29 mouse cellular contexts compared by ENCODE assay signal in genomic region chr8:83587644-83588043, GRCm38 (mm10). TPM values are rescaled to one million over a fixed set of nuclear protein-coding genes. Genes with fewer than 3 reads are reported as not detected.
DNase-seq lines count a peak whose midpoint lies in the region; ATAC-seq and TF ChIP-seq lines count a peak whose summit lies in the region.
"Had no signal": no experiment of that assay in that cellular context is flagged by ENCODE, and none has a peak within 500 bp of the region (broad histone marks: within the 10 kb centered on the region; RNA-seq: fewer than 3 reads in every experiment).

No protein-coding gene starts in this region.

- no peak for ATAC-seq in heart, embryonic 11.5 days (replicated peaks; ENCODE audit: insufficient number of reproducible peaks, low FRiP score, low TSS enrichment)
- ATAC-seq in hindbrain, postnatal 0 days, result no peak
- no peak for ATAC-seq in hindbrain, embryonic 14.5 days (ENCODE audit: low FRiP score)
- 0 out of 2 replicates have a peak, but pooled peaks have one; percentile 7 for ATAC-seq in liver, embryonic 16.5 days (ENCODE audit: low read depth)
- ATAC-seq in liver, embryonic 12.5 days, result no peak
- ATAC-seq in midbrain, embryonic 14.5 days (ENCODE audit: low FRiP score, low TSS enrichment), result no peak
- ATAC-seq: forebrain, embryonic 14.5 days had no signal

- no peak overlapping the region for H3K27ac ChIP-seq in heart, embryonic 11.5 days (ENCODE audit: low read depth, low read length)
- no peak overlapping the region for H3K27ac ChIP-seq in heart, embryonic 10.5 days
- H3K27ac ChIP-seq in hindbrain, postnatal 0 days, result no peak overlapping the region
- H3K27ac ChIP-seq in hindbrain, embryonic 14.5 days, result no peak overlapping the region
- no peak overlapping the region for H3K27ac ChIP-seq in liver, embryonic 16.5 days (ENCODE audit: low read length)
- H3K27ac ChIP-seq in liver, embryonic 12.5 days, result no peak overlapping the region
- H3K27ac ChIP-seq in midbrain, embryonic 14.5 days (replicated peaks; ENCODE audit: low read depth, low read length), result no peak overlapping the region
- no peak overlapping the region for H3K27ac ChIP-seq in midbrain, embryonic 10.5 days (replicated peaks)
- H3K27ac ChIP-seq: embryonic facial prominence, embryonic 13.5 days; embryonic facial prominence, embryonic 15.5 days; forebrain, embryonic 10.5 days; forebrain, embryonic 12.5 days had no signal

- 0 out of 2 replicates have a peak overlapping the region, but pooled peaks have one; percentile 8 for H3K9ac ChIP-seq in heart, embryonic 11.5 days (ENCODE audit: low read depth, low read length)
- H3K9ac ChIP-seq in hindbrain, postnatal 0 days (replicated peaks; ENCODE audit: low read length), result no peak overlapping the region
- H3K9ac ChIP-seq in hindbrain, embryonic 14.5 days, result no peak overlapping the region
- no peak overlapping the region for H3K9ac ChIP-seq in liver, embryonic 16.5 days (ENCODE audit: low read depth, low read length)
- no peak overlapping the region for H3K9ac ChIP-seq in liver, embryonic 12.5 days
- no peak overlapping the region for H3K9ac ChIP-seq in midbrain, embryonic 14.5 days (replicated peaks; ENCODE audit: low read length)
- H3K9ac ChIP-seq: embryonic facial prominence, embryonic 13.5 days; embryonic facial prominence, embryonic 15.5 days; forebrain, embryonic 12.5 days had no signal

- no peak overlapping the region for H3K4me2 ChIP-seq in heart, embryonic 11.5 days
- H3K4me2 ChIP-seq in hindbrain, postnatal 0 days (ENCODE audit: low read depth, low read length), result 0 out of 2 replicates have a peak overlapping the region, but pooled peaks have one; percentile 21
- H3K4me2 ChIP-seq in hindbrain, embryonic 14.5 days (replicated peaks), result no peak overlapping the region
- no peak overlapping the region for H3K4me2 ChIP-seq in liver, embryonic 16.5 days (ENCODE audit: low read depth, low read length)
- no peak overlapping the region for H3K4me2 ChIP-seq in liver, embryonic 12.5 days
- H3K4me2 ChIP-seq in midbrain, embryonic 14.5 days (ENCODE audit: low read length), result peak overlapping the region; percentile 1; the same call in 1 of the 2 replicates
- H3K4me2 ChIP-seq: embryonic facial prominence, embryonic 13.5 days; embryonic facial prominence, embryonic 15.5 days; forebrain, embryonic 12.5 days had no signal

- no peak overlapping the region for H3K4me3 ChIP-seq in heart, embryonic 11.5 days (ENCODE audit: low read depth, low read length)
- no peak overlapping the region for H3K4me3 ChIP-seq in heart, embryonic 10.5 days
- no peak overlapping the region for H3K4me3 ChIP-seq in hindbrain, postnatal 0 days (ENCODE audit: low read length)
- H3K4me3 ChIP-seq in hindbrain, embryonic 14.5 days (replicated peaks; ENCODE audit: low read length), result no peak overlapping the region
- H3K4me3 ChIP-seq in liver, embryonic 16.5 days (ENCODE audit: low read depth, low read length), result no peak overlapping the region
- no peak overlapping the region for H3K4me3 ChIP-seq in liver, embryonic 12.5 days
- H3K4me3 ChIP-seq in midbrain, embryonic 14.5 days (replicated peaks; ENCODE audit: low read depth, low read length), result no peak overlapping the region
- no peak overlapping the region for H3K4me3 ChIP-seq in midbrain, embryonic 10.5 days
- H3K4me3 ChIP-seq: embryonic facial prominence, embryonic 13.5 days; embryonic facial prominence, embryonic 15.5 days; erythroblast, embryonic 14.5 days; forebrain, embryonic 10.5 days; forebrain, embryonic 12.5 days had no signal

- DNase-seq in heart, embryonic 10.5 days (ENCODE audit: low spot score), result no peak
- no peak for DNase-seq in hindbrain, postnatal 0 days (ENCODE audit: low spot score)
- DNase-seq in hindbrain, embryonic 14.5 days (ENCODE audit: low spot score), result no peak
- no peak for DNase-seq in midbrain, embryonic 14.5 days
- no peak for DNase-seq in midbrain, embryonic 10.5 days (ENCODE audit: low spot score)
- DNase-seq: adrenal gland, adult 2 months; adrenal gland, postnatal 10 days; cerebellum, adult 11 months; cerebellum, adult 8-10 months; cerebellum, adult 9-11 months; cerebellum, postnatal 14 days; cerebellum, postnatal 36 days; embryo, embryonic 11 days had no signal

- WGBS in heart, embryonic 11.5 days (ENCODE audit: insufficient replicate concordance), result 73% methylated on average over 6 of the region's 6 CpGs
- 80% methylated on average over 6 of the region's 6 CpGs for WGBS in heart, embryonic 10.5 days
- 90% methylated on average over 6 of the region's 6 CpGs for WGBS in hindbrain, postnatal 0 days
- 94% methylated on average over 6 of the region's 6 CpGs for WGBS in hindbrain, embryonic 14.5 days
- WGBS in liver, embryonic 16.5 days (ENCODE audit: insufficient replicate concordance), result 72% methylated on average over 6 of the region's 6 CpGs
- 76% methylated on average over 6 of the region's 6 CpGs for WGBS in liver, embryonic 12.5 days (ENCODE audit: insufficient replicate concordance)
- 93% methylated on average over 6 of the region's 6 CpGs for WGBS in midbrain, embryonic 14.5 days
- WGBS in midbrain, embryonic 10.5 days, result 83% methylated on average over 6 of the region's 6 CpGs

- TF ChIP-seq CTCF in hindbrain, postnatal 0 days (IDR thresholded peaks at IDR 0.05; ENCODE audit: low read depth), result no peak

- no peaks in the 10 kb centered on the region for H3K27me3 ChIP-seq in heart, embryonic 11.5 days (ENCODE audit: control insufficient read depth, insufficient read depth, low read length)
- H3K27me3 ChIP-seq in heart, embryonic 10.5 days (ENCODE audit: insufficient read depth, poor library complexity, severe bottlenecking), result no peaks in the 10 kb centered on the region
- H3K27me3 ChIP-seq in hindbrain, postnatal 0 days (ENCODE audit: insufficient read depth, low read length), result no peaks in the 10 kb centered on the region
- no peaks in the 10 kb centered on the region for H3K27me3 ChIP-seq in hindbrain, embryonic 14.5 days (ENCODE audit: control insufficient read depth, insufficient read depth, low read length)
- H3K27me3 ChIP-seq in liver, embryonic 16.5 days (ENCODE audit: control insufficient read depth, insufficient read depth, low read depth, low read length), result no peaks in the 10 kb centered on the region
- no peaks in the 10 kb centered on the region for H3K27me3 ChIP-seq in liver, embryonic 12.5 days (replicated peaks)
- no peaks in the 10 kb centered on the region for H3K27me3 ChIP-seq in midbrain, embryonic 14.5 days (ENCODE audit: control insufficient read depth, insufficient read depth, low read length)
- no peaks in the 10 kb centered on the region for H3K27me3 ChIP-seq in midbrain, embryonic 10.5 days (ENCODE audit: low read depth, poor library complexity, severe bottlenecking)
- H3K27me3 ChIP-seq: embryonic facial prominence, embryonic 13.5 days; embryonic facial prominence, embryonic 15.5 days; forebrain, embryonic 12.5 days had no signal

- H3K36me3 ChIP-seq in heart, embryonic 11.5 days (ENCODE audit: control insufficient read depth, insufficient read depth, low read length), result no peaks in the 10 kb centered on the region
- H3K36me3 ChIP-seq in heart, embryonic 10.5 days, result peaks cover 53% of the 10 kb centered on the region
- H3K36me3 ChIP-seq in hindbrain, postnatal 0 days (ENCODE audit: insufficient read depth, low read length), result no peaks in the 10 kb centered on the region; the same call in 1 of the 2 replicates
- H3K36me3 ChIP-seq in hindbrain, embryonic 14.5 days (replicated peaks; ENCODE audit: control insufficient read depth, insufficient read depth), result peaks cover 24% of the 10 kb centered on the region
- H3K36me3 ChIP-seq in liver, embryonic 16.5 days (ENCODE audit: control insufficient read depth, insufficient read depth), result no peaks in the 10 kb centered on the region; the same call in 1 of the 2 replicates
- peaks cover 69% of the 10 kb centered on the region for H3K36me3 ChIP-seq in liver, embryonic 12.5 days
- peaks cover 35% of the 10 kb centered on the region for H3K36me3 ChIP-seq in midbrain, embryonic 14.5 days (ENCODE audit: control insufficient read depth, insufficient read depth, low read length)
- H3K36me3 ChIP-seq in midbrain, embryonic 10.5 days, result peaks cover 93% of the 10 kb centered on the region

- peaks cover 15% of the 10 kb centered on the region for H3K4me1 ChIP-seq in heart, embryonic 11.5 days (ENCODE audit: control insufficient read depth, insufficient read depth, low read length)
- peaks cover 18% of the 10 kb centered on the region for H3K4me1 ChIP-seq in heart, embryonic 10.5 days
- H3K4me1 ChIP-seq in hindbrain, postnatal 0 days (ENCODE audit: insufficient read depth, low read length), result peaks cover 18% of the 10 kb centered on the region
- peaks cover 37% of the 10 kb centered on the region for H3K4me1 ChIP-seq in hindbrain, embryonic 14.5 days (replicated peaks; ENCODE audit: control insufficient read depth, insufficient read depth, low read length)
- peaks cover 15% of the 10 kb centered on the region for H3K4me1 ChIP-seq in liver, embryonic 16.5 days (ENCODE audit: control insufficient read depth, low read depth, low read length)
- peaks cover 43% of the 10 kb centered on the region for H3K4me1 ChIP-seq in liver, embryonic 12.5 days
- peaks cover 35% of the 10 kb centered on the region for H3K4me1 ChIP-seq in midbrain, embryonic 14.5 days (ENCODE audit: control insufficient read depth, insufficient read depth, low read length)
- peaks cover 24% of the 10 kb centered on the region for H3K4me1 ChIP-seq in midbrain, embryonic 10.5 days

- no peaks in the 10 kb centered on the region for H3K9me3 ChIP-seq in heart, embryonic 11.5 days (replicated peaks; ENCODE audit: control insufficient read depth, low read length)
- no peaks in the 10 kb centered on the region for H3K9me3 ChIP-seq in heart, embryonic 10.5 days
- H3K9me3 ChIP-seq in hindbrain, postnatal 0 days (ENCODE audit: low read length), result no peaks in the 10 kb centered on the region
- H3K9me3 ChIP-seq in hindbrain, embryonic 14.5 days (ENCODE audit: control insufficient read depth, low read length), result no peaks in the 10 kb centered on the region
- no peaks in the 10 kb centered on the region for H3K9me3 ChIP-seq in liver, embryonic 16.5 days (replicated peaks; ENCODE audit: control insufficient read depth, low read length)
- H3K9me3 ChIP-seq in liver, embryonic 12.5 days (replicated peaks), result no peaks in the 10 kb centered on the region
- no peaks in the 10 kb centered on the region for H3K9me3 ChIP-seq in midbrain, embryonic 14.5 days (ENCODE audit: control insufficient read depth, low read length)
- H3K9me3 ChIP-seq in midbrain, embryonic 10.5 days (replicated peaks), result no peaks in the 10 kb centered on the region
- H3K9me3 ChIP-seq: embryonic facial prominence, embryonic 13.5 days; embryonic facial prominence, embryonic 15.5 days; forebrain, embryonic 10.5 days; forebrain, embryonic 12.5 days had no signal

RNA-seq across cellular contexts. Expression of gene Tecr, which starts 20.1 kb away (rescaled TPM):
- 531 and 534 TPM in 2 replicates for polyA plus RNA-seq in heart, embryonic 11.5 days (2014; fragmentation: Nextera tagmentation; extraction: Ambion mirVana)
- polyA plus RNA-seq in heart, embryonic 10.5 days (2016; fragmentation: Nextera tagmentation; extraction: Ambion mirVana), result 568 and 608 TPM in 2 replicates
- total RNA-seq in hindbrain, postnatal 0 days (2014; rRNA removed), result 1,283 and 1,409 TPM in 2 replicates
- 1,550 and 1,625 TPM in 2 replicates for polyA plus RNA-seq in hindbrain, postnatal 0 days (2015; fragmentation: Nextera tagmentation; extraction: Ambion mirVana)
- 1,444 and 1,536 TPM in 2 replicates for polyA plus RNA-seq in hindbrain, embryonic 14.5 days (2014; fragmentation: Nextera tagmentation; extraction: Ambion mirVana)
- polyA plus RNA-seq in liver, embryonic 16.5 days (2015; fragmentation: Nextera tagmentation; extraction: Ambion mirVana), result 323 and 347 TPM in 2 replicates
- polyA plus RNA-seq in liver, embryonic 12.5 days (2016; fragmentation: Nextera tagmentation; extraction: Ambion mirVana), result 371 and 378 TPM in 2 replicates
- 987 and 1,278 TPM in 2 replicates for polyA plus RNA-seq in midbrain, embryonic 14.5 days (2014; fragmentation: Nextera tagmentation; extraction: Ambion mirVana)
- 740 and 757 TPM in 2 replicates for polyA plus RNA-seq in midbrain, embryonic 10.5 days (2016; fragmentation: Nextera tagmentation; extraction: Ambion mirVana)

RNA-seq across cellular contexts. Expression of gene Dnajb1, which starts 20.3 kb away (rescaled TPM):
- 51.2 and 51.5 TPM in 2 replicates for polyA plus RNA-seq in heart, embryonic 11.5 days (2014; fragmentation: Nextera tagmentation; extraction: Ambion mirVana)
- 51.9 and 71.5 TPM in 2 replicates for polyA plus RNA-seq in heart, embryonic 10.5 days (2016; fragmentation: Nextera tagmentation; extraction: Ambion mirVana)
- 35.3 and 42.7 TPM in 2 replicates for total RNA-seq in hindbrain, postnatal 0 days (2014; rRNA removed)
- 60.1 and 65.0 TPM in 2 replicates for polyA plus RNA-seq in hindbrain, postnatal 0 days (2015; fragmentation: Nextera tagmentation; extraction: Ambion mirVana)
- 45.8 and 47.8 TPM in 2 replicates for polyA plus RNA-seq in hindbrain, embryonic 14.5 days (2014; fragmentation: Nextera tagmentation; extraction: Ambion mirVana)
- 50.1 and 51.7 TPM in 2 replicates for polyA plus RNA-seq in liver, embryonic 16.5 days (2015; fragmentation: Nextera tagmentation; extraction: Ambion mirVana)
- polyA plus RNA-seq in liver, embryonic 12.5 days (2016; fragmentation: Nextera tagmentation; extraction: Ambion mirVana), result 65.1 and 69.8 TPM in 2 replicates
- polyA plus RNA-seq in midbrain, embryonic 14.5 days (2014; fragmentation: Nextera tagmentation; extraction: Ambion mirVana), result 46.2 TPM in 2 replicates
- polyA plus RNA-seq in midbrain, embryonic 10.5 days (2016; fragmentation: Nextera tagmentation; extraction: Ambion mirVana), result 73.3 and 85.7 TPM in 2 replicates

RNA-seq across cellular contexts. Expression of gene Ndufb7, which starts 21.2 kb away (rescaled TPM):
- 546 and 556 TPM in 2 replicates for polyA plus RNA-seq in heart, embryonic 11.5 days (2014; fragmentation: Nextera tagmentation; extraction: Ambion mirVana)
- polyA plus RNA-seq in heart, embryonic 10.5 days (2016; fragmentation: Nextera tagmentation; extraction: Ambion mirVana), result 479 and 560 TPM in 2 replicates
- 124 and 186 TPM in 2 replicates for total RNA-seq in hindbrain, postnatal 0 days (2014; rRNA removed)
- polyA plus RNA-seq in hindbrain, postnatal 0 days (2015; fragmentation: Nextera tagmentation; extraction: Ambion mirVana), result 436 and 442 TPM in 2 replicates
- 321 and 385 TPM in 2 replicates for polyA plus RNA-seq in hindbrain, embryonic 14.5 days (2014; fragmentation: Nextera tagmentation; extraction: Ambion mirVana)
- polyA plus RNA-seq in liver, embryonic 16.5 days (2015; fragmentation: Nextera tagmentation; extraction: Ambion mirVana), result 214 and 230 TPM in 2 replicates
- polyA plus RNA-seq in liver, embryonic 12.5 days (2016; fragmentation: Nextera tagmentation; extraction: Ambion mirVana), result 290 and 291 TPM in 2 replicates
- 346 and 405 TPM in 2 replicates for polyA plus RNA-seq in midbrain, embryonic 14.5 days (2014; fragmentation: Nextera tagmentation; extraction: Ambion mirVana)
- 354 and 369 TPM in 2 replicates for polyA plus RNA-seq in midbrain, embryonic 10.5 days (2016; fragmentation: Nextera tagmentation; extraction: Ambion mirVana)

RNA-seq across cellular contexts. Expression of gene Olfr370, which starts 52.1 kb away (rescaled TPM):
- 0.08 TPM in 1 of 2 replicates, not detected in the other for polyA plus RNA-seq in heart, embryonic 11.5 days (2014; fragmentation: Nextera tagmentation; extraction: Ambion mirVana)
- polyA plus RNA-seq in heart, embryonic 10.5 days (2016; fragmentation: Nextera tagmentation; extraction: Ambion mirVana), result not detected in 2 replicates
- 0.05 TPM in 1 of 2 replicates, not detected in the other for total RNA-seq in hindbrain, postnatal 0 days (2014; rRNA removed)
- polyA plus RNA-seq in hindbrain, postnatal 0 days (2015; fragmentation: Nextera tagmentation; extraction: Ambion mirVana), result 0.08 TPM in 1 of 2 replicates, not detected in the other
- polyA plus RNA-seq in hindbrain, embryonic 14.5 days (2014; fragmentation: Nextera tagmentation; extraction: Ambion mirVana), result 0.13 TPM in 1 of 2 replicates, not detected in the other
- not detected in 2 replicates for polyA plus RNA-seq in liver, embryonic 16.5 days (2015; fragmentation: Nextera tagmentation; extraction: Ambion mirVana)
- not detected in 2 replicates for polyA plus RNA-seq in liver, embryonic 12.5 days (2016; fragmentation: Nextera tagmentation; extraction: Ambion mirVana)
- not detected in 2 replicates for polyA plus RNA-seq in midbrain, embryonic 14.5 days (2014; fragmentation: Nextera tagmentation; extraction: Ambion mirVana)
- polyA plus RNA-seq in midbrain, embryonic 10.5 days (2016; fragmentation: Nextera tagmentation; extraction: Ambion mirVana), result not detected in 2 replicates
- total RNA-seq: adrenal gland, adult 2 months; adrenal gland, postnatal 10 days; adrenal gland, postnatal 25 days; adrenal gland, postnatal 4 days; common myeloid progenitor, adult 5-6 weeks; ES-E14; MEL had no signal
- polyA plus RNA-seq: adrenal gland, adult 2 months; C2C12; embryonic facial prominence, embryonic 11.5 days; embryonic facial prominence, embryonic 13.5 days; erythroblast, embryonic 14.5 days; forebrain, embryonic 10.5 days; forebrain, embryonic 12.5 days; forebrain, embryonic 14.5 days had no signal

Comparison
In these comparisons a context has a peak if more than half of its experiments do, and no peak if none do; other contexts are left out.
1. H3K4me2 ChIP-seq: peak in hindbrain, postnatal 0 days (single experiment) and midbrain, embryonic 14.5 days (single experiment); none in heart, embryonic 11.5 days (single experiment), hindbrain, embryonic 14.5 days (single experiment), liver, embryonic 16.5 days (single experiment) and liver, embryonic 12.5 days (single experiment).